ENCODE assay signal across 6 mouse cellular contexts in the genomic region with DNA sequence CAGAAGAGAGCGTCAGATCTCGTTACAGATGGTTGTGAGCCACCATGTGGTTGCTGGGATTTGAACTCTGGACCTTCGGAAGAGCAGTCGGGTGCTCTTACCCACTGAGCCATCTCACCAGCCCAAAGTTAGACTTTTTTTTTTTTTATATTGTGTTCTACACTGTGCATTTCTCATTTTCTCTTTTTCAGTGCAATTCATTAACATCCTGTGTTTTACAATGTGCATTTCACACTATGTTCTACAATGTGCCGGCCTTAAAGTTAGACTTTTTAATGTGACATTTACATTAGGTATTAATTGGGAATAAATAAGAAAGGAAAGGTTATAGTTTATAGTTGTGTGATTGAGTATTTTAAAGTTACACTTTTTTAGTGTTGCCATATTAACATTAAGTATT.
DNase-seq lines count a peak whose midpoint lies in the region; ATAC-seq lines count a peak whose summit lies in the region.
"Not testable (repeated sequence)": the region's sequence is repeated elsewhere in the genome, so short reads cannot be mapped to it uniquely, and the experiment has no call there.

No protein-coding gene starts in this region.

- 80% methylated on average over 5 of the region's 5 CpGs for WGBS in heart, embryonic 11.5 days (ENCODE audit: insufficient replicate concordance)
- 96% methylated on average over 5 of the region's 5 CpGs for WGBS in hindbrain, embryonic 14.5 days
- WGBS in midbrain, embryonic 15.5 days = 96% methylated on average over 5 of the region's 5 CpGs

- DNase-seq in hindbrain, embryonic 14.5 days (ENCODE audit: low spot score) = not testable (repeated sequence)
- DNase-seq in naive thymus-derived CD4-positive, alpha-beta T cell, adult 2 months (ENCODE audit: low read depth) = peak; percentile 26

- H3K9me3 ChIP-seq in heart, embryonic 11.5 days (replicated peaks; ENCODE audit: control insufficient read depth, low read length); hindbrain, embryonic 14.5 days (ENCODE audit: control insufficient read depth, low read length); midbrain, embryonic 15.5 days: not testable (repeated sequence)

- H3K9ac ChIP-seq in heart, embryonic 11.5 days (ENCODE audit: low read depth, low read length); hindbrain, embryonic 14.5 days; midbrain, embryonic 15.5 days: not testable (repeated sequence)

- H3K27me3 ChIP-seq in heart, embryonic 11.5 days (ENCODE audit: control insufficient read depth, insufficient read depth, low read length); hindbrain, embryonic 14.5 days (ENCODE audit: control insufficient read depth, insufficient read depth, low read length); midbrain, embryonic 15.5 days (replicated peaks): not testable (repeated sequence)

- not testable (repeated sequence) for H3K27ac ChIP-seq in heart, embryonic 11.5 days (ENCODE audit: low read depth, low read length); hindbrain, embryonic 14.5 days; midbrain, embryonic 15.5 days

- not testable (repeated sequence) for H3K4me3 ChIP-seq in heart, embryonic 11.5 days (ENCODE audit: low read depth, low read length); hindbrain, embryonic 14.5 days (replicated peaks; ENCODE audit: low read length); midbrain, embryonic 15.5 days

- not testable (repeated sequence) for H3K36me3 ChIP-seq in heart, embryonic 11.5 days (ENCODE audit: control insufficient read depth, insufficient read depth, low read length); hindbrain, embryonic 14.5 days (replicated peaks; ENCODE audit: control insufficient read depth, insufficient read depth); midbrain, embryonic 15.5 days (replicated peaks)

- H3K4me1 ChIP-seq in heart, embryonic 11.5 days (ENCODE audit: control insufficient read depth, insufficient read depth, low read length); hindbrain, embryonic 14.5 days (replicated peaks; ENCODE audit: control insufficient read depth, insufficient read depth, low read length); midbrain, embryonic 15.5 days: not testable (repeated sequence)

- H3K4me2 ChIP-seq in heart, embryonic 11.5 days; hindbrain, embryonic 14.5 days (replicated peaks); midbrain, embryonic 15.5 days: not testable (repeated sequence)

- ATAC-seq in common myeloid progenitor, adult 5-6 weeks (replicated peaks; ENCODE audit: low read depth, poor library complexity, severe bottlenecking) = peak; percentile 51; the same call in 1 of the 2 replicates
- peak; percentile 59; the same call in 1 of the 2 replicates for ATAC-seq in heart, embryonic 11.5 days (replicated peaks; ENCODE audit: insufficient number of reproducible peaks, low FRiP score, low TSS enrichment)
- peak; percentile 80; the same call in 1 of the 2 replicates for ATAC-seq in hindbrain, embryonic 14.5 days (ENCODE audit: low FRiP score)
- peak; percentile 72; the same call in 1 of the 2 replicates for ATAC-seq in megakaryocyte, adult 5-6 weeks (ENCODE audit: poor library complexity, severe bottlenecking)
- 0 out of 2 replicates have a peak, but pooled peaks have one; percentile 63 for ATAC-seq in midbrain, embryonic 15.5 days (replicated peaks)
